ENCODE assay signal across 15 mouse cellular contexts in the genomic region with DNA sequence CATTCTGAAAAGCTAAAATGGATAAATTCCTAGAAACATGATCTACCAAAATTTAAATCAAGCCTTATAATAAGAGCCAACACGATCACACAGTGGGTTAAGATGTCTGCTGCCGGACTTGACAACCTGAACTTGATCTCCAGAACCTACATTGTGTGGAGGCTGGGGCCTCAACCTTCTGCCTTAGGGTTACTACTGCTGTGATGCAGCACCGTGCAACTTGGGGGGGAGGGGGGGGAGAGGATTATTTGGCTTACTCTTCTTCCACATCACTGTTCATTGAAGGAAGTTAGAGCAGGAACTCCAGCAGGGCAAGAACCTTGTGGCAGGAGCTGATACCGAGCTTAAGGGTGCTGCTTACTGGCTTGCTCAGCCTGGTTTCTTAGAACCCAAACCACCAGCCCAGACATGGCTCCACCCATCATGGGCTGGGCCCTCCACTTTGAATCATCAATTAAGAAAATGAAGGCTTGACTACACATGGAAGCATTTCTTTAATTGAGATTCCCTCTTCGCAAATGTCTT.
DNase-seq lines count a peak whose midpoint lies in the region; ATAC-seq lines count a peak whose summit lies in the region.
"Had no signal": no experiment of that assay in that cellular context is flagged by ENCODE, and none has a peak within 500 bp of the region (broad histone marks: within the 10 kb centered on the region; RNA-seq: fewer than 3 reads in every experiment).

No protein-coding gene starts in this region.

- ATAC-seq in liver, embryonic 13.5 days (ENCODE audit: low read depth) = peak; percentile 99
- ATAC-seq in neural tube, embryonic 15.5 days (ENCODE audit: low FRiP score) = 0 out of 2 replicates have a peak, but pooled peaks have one; percentile 28

- H3K9me3 ChIP-seq in liver, embryonic 13.5 days (replicated peaks) = no peaks in the 10 kb centered on the region
- H3K9me3 ChIP-seq in neural tube, embryonic 15.5 days (replicated peaks) = no peaks in the 10 kb centered on the region
- H3K9me3 ChIP-seq: limb, embryonic 15.5 days; neural tube, embryonic 12.5 days had no signal

- H3K27ac ChIP-seq in liver, embryonic 13.5 days = peak overlapping the region; percentile 35; the same call in 1 of the 2 replicates
- H3K27ac ChIP-seq in neural tube, embryonic 15.5 days (replicated peaks) = no peak overlapping the region
- H3K27ac ChIP-seq: left cerebral cortex, adult 2 months; limb, embryonic 15.5 days; neural tube, embryonic 12.5 days had no signal

- no peak overlapping the region for H3K9ac ChIP-seq in liver, embryonic 13.5 days
- no peak overlapping the region for H3K9ac ChIP-seq in neural tube, embryonic 15.5 days (replicated peaks)
- H3K9ac ChIP-seq: limb, embryonic 15.5 days; neural tube, embryonic 12.5 days had no signal

- 45% methylated on average over 5 of the region's 5 CpGs for WGBS in liver, embryonic 13.5 days (ENCODE audit: insufficient replicate concordance)
- 67% methylated on average over 5 of the region's 5 CpGs for WGBS in neural tube, embryonic 15.5 days

- DNase-seq in embryo, embryonic 11 days = peak; percentile 3
- no peak for DNase-seq in embryo, embryonic 9.5 days (ENCODE audit: extremely low spot score)
- peak; percentile 8 to 10 for DNase-seq in spleen, postnatal 36 days (ENCODE audit: low spot score in 2 of 2)
- no peak for DNase-seq in spleen, postnatal 14 days (ENCODE audit: low spot score in 2 of 2)
- peak; percentile 50 for DNase-seq in liver, embryonic 13.5 days
- DNase-seq in urinary bladder, adult 18-20 months (ENCODE audit: low spot score in 2 of 2) = no peak
- no peak for DNase-seq in left cerebral cortex, adult 18-20 months (ENCODE audit: low spot score in 2 of 2)
- DNase-seq: cerebellum, adult 9-11 months; heart, postnatal 36 days; kidney, adult 11 months; kidney, postnatal 4 days had no signal

- peaks cover 25% of the 10 kb centered on the region for H3K4me1 ChIP-seq in liver, embryonic 13.5 days (replicated peaks)
- H3K4me1 ChIP-seq in neural tube, embryonic 15.5 days = peaks cover 4% of the 10 kb centered on the region; the same call in 1 of the 2 replicates

- H3K4me2 ChIP-seq in liver, embryonic 13.5 days = no peak overlapping the region
- no peak overlapping the region for H3K4me2 ChIP-seq in neural tube, embryonic 15.5 days
- H3K4me2 ChIP-seq: limb, embryonic 15.5 days; neural tube, embryonic 12.5 days had no signal

- no peak overlapping the region for H3K4me3 ChIP-seq in liver, embryonic 13.5 days (replicated peaks)
- no peak overlapping the region for H3K4me3 ChIP-seq in neural tube, embryonic 15.5 days (replicated peaks)
- H3K4me3 ChIP-seq: left cerebral cortex, adult 2 months; limb, embryonic 15.5 days; neural tube, embryonic 12.5 days had no signal

- peaks cover 10% of the 10 kb centered on the region; the same call in 1 of the 2 replicates for H3K36me3 ChIP-seq in liver, embryonic 13.5 days
- peaks cover 5% of the 10 kb centered on the region; the same call in 1 of the 2 replicates for H3K36me3 ChIP-seq in neural tube, embryonic 15.5 days

- H3K27me3 ChIP-seq in liver, embryonic 13.5 days = no peaks in the 10 kb centered on the region
- no peaks in the 10 kb centered on the region for H3K27me3 ChIP-seq in neural tube, embryonic 15.5 days (replicated peaks)
- H3K27me3 ChIP-seq: limb, embryonic 15.5 days; neural tube, embryonic 12.5 days had no signal

Comparison
In these comparisons a context has a peak if more than half of its experiments do, and no peak if none do; other contexts are left out.
1. DNase-seq: peak in embryo, embryonic 11 days (single experiment), spleen, postnatal 36 days (2 of 2) and liver, embryonic 13.5 days (single experiment); none in embryo, embryonic 9.5 days (single experiment), spleen, postnatal 14 days (0 of 2), urinary bladder, adult 18-20 months (0 of 2) and left cerebral cortex, adult 18-20 months (0 of 2).